Mouse (Mus musculus): ENCODE measurements around the gene Syne1.

Syne1 gene

DNA sequence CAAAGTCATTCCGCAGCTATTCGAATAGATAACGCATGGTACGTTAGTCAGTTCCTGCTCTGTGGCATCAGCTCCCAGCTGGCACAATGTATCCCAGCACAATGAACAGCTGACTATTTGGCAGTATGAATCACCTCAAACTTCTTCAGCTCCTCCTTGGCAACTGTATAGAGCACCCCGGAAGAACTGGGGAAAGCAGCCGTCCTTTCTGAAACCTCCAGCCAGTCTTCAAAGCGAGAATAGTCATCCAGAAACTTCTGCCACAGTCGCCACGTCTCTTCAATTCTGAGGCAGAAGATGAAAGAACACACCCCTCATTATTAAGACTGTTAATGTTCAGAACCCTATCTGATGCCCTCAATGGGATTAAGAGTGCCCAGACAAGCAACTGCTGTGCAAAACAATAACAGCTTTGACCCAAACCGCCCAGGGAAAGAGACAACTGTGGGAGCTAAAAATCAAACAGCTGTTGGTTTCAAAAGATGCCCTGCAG lies 495.0 kb downstream of the Syne1 start:
- DNase-seq: no peak

DNA sequence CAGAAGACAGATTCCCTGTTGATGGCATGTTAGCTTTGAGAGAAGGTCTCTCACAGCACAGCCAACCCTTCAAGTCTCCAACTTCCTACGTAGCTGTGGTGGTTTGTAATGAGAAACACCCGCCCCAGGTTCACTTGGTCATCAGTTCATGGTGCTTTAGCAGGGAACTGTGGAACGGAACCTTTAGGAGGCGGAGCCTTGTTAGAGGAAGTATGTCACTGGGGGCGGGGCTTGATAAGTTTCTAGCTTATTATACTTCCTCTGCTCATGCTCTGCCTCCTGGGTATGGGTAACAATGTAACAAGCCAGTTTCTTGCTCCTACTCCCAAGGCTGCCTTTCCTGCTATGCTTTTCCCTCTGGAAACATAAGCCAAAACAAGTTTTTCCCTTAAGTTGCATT lies 505.6 kb downstream of the Syne1 start:
- no peak for DNase-seq

DNA sequence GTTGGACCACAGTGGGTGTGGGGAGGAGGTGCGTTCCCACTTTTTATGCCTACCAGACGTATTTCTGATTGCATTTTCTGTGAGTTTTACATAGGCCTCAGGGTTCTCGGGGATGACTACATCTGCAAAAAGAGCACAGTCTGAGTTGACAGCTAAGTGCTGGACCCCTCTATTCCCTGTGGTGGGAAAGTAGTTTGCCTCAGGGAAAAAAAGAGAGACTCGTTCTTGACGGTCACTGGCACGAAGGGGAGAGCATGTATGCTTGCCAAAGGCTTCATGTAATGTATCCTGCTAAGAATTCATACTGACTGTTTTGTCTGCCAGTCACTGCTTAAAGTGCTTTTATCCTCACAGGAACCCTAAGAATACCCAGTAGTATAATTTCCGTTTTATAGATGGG lies 506.1 kb downstream of the Syne1 start:
- no peak for DNase-seq

GRCm38 (mm10) chr10:5044481-5044880 lies 506.8 kb downstream of the Syne1 start:
- DNase-seq: no peak

DNA sequence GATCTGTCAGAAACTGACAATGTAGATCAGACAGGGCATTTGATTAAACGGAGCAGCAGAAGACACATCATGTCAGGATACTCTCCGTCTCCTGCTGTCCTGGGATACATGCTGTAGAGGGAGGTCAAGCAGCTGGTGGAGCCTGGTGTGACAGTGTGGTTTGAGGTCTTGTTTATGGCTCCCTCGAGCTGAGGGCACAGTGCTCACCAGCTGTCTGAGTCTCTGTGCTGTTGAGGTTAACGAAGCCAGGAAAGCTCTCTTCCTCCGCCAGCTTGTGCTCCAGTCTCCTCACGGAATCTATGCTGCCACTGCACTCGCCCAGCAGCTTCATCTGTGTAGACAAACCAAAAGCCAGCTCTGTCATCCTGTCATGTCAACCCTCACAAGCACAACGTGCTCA lies 510.0 kb downstream of the Syne1 start:
- no peak for DNase-seq

DNA sequence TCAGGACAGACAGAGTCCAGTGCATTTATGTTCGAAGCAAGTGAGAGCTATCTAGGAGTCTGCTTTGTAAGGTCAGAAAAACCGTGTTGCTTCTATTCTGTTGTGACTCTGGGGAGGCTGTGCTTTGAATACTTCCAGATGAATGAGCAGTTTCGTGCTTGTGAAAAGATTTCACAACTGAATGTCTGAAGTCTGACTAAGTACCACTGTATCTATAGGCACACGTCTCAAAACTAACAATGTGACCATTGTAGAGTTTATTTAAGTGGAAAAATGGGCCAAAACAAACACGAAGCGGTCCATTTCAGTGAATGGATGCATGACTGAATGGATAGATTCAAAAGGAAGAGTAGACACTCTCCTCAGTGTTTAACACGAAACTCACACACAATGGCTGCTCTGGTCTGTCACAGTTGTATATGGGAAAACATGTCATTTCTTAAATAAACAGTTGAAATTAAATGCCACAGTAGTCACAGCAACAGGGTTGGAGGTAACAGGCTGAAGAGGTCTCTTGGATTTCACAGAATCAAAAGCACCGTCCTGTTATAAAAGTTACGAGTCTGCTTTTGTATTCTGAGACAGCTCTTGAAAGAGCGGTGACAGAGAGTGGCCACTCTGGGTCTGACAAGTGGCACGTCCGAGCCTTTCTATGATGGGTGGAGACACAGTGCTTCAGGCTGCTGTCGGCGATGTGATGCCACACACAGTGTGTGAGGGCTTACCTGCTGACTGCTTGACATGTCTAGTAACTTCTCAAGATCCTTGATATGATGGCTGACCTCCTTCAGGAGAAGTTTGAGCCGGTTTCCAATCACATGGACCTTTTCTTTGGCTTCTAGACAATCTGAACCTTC lies 518.9 kb downstream of the Syne1 start:
- DNase-seq: no peak

DNA sequence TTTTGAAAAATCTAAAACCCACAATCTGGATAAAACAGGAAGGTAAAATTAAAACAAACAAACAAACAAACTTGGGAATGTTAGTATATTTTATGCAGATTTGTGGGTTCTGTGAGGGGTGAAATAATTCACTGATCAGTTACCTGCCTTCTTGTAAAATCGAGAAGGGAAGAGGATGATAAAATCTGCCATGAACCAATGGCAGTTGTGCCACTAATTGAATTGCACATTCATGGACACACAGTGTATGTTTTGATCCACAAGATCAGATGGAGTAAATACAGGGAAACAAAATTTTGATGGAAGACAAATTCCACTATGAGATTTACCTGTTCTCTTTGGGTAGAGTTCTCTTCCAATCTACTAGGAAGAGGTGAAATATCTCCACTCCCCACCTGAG lies 521.4 kb downstream of the Syne1 start:
- no peak for DNase-seq

DNA sequence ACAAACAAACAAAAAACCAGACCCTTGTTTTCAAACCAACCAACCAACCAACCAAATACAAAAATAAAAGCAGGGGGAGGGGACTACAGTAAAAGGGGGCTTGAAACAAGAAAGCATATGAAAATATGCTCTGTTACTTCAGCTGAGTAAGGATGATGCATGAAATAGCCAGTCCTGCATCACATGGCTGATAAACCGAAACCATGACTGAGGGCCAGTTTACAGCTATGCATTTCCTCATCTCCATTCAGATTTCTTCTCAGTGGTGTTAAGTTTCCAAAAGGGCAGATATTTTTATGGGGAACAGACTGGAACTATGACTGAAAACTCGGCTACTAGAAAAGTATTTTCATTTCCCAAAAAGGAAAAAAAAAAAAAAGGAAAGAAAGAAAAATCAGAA lies 522.1 kb downstream of the Syne1 start:
- DNase-seq: no peak

DNA sequence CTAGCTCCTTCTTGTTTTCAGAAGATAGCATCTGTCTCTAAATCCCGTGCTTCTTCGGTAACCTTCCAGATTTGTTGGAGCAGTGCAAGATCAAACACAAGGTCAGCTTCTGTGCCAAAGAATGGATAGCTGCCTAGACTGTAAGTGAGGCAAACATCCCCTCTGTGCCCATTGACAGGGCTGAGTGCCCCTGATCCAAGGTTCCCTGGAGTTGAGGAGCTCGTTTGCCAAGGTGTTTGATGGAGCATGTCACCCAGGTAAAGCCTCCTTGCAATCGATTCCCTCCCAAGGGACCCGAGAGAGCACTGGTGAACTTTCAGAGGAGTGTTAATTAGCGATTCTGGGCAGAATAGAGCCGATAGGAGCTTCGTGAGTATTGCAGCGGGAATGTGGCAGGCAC lies 523.0 kb downstream of the Syne1 start:
- no peak for DNase-seq

GRCm38 (mm10) chr10:5027208-5027607 lies 524.1 kb downstream of the Syne1 start:
- no peak for DNase-seq

GRCm38 (mm10) chr10:5025906-5026305 lies 525.4 kb downstream of the Syne1 start:
- DNase-seq: no peak

- no peak for DNase-seq
These were observed 534.1 kb downstream of the Syne1 start for GRCm38 (mm10) chr10:5017148-5017547.

GRCm38 (mm10) chr10:5014976-5015375 lies 536.3 kb downstream of the Syne1 start:
- DNase-seq: no peak

- DNase-seq: no peak
These were observed 539.3 kb downstream of the Syne1 start for GRCm38 (mm10) chr10:5012004-5012403.

GRCm38 (mm10) chr10:5008795-5009366 lies 542.4 kb downstream of the Syne1 start:
- DNase-seq: no peak

- no peak for DNase-seq
These were observed 554.7 kb downstream of the Syne1 start for GRCm38 (mm10) chr10:4996592-4996991.

GRCm38 (mm10) chr10:4993802-4994201 lies 557.5 kb downstream of the Syne1 start:
- no peak for DNase-seq

- no peak for DNase-seq
These were observed 567.4 kb downstream of the Syne1 start for GRCm38 (mm10) chr10:4983919-4984318.

DNA sequence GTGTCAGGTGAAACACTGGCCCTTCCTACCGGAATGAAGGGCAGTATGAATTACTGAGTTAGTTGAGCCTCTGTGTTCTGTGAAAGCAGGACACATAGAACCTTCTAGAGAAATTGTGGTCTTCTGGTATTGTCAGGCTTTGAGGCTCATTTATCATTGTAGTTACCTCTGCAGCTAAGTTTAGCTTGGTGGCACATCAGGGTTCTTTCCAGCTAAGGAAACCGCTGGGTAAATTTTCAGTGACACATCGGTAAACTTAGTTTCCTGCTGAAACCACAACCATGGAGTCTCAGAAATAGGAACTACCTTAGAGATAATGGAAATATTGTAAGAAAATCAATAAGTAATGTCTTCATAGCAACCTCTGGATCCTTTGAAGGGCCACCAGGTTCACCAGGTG lies 573.9 kb downstream of the Syne1 start:
- no peak for DNase-seq

- no peak for DNase-seq
These were observed 574.7 kb downstream of the Syne1 start for GRCm38 (mm10) chr10:4976557-4976956.

- no peak for DNase-seq
These were observed 577.0 kb downstream of the Syne1 start for GRCm38 (mm10) chr10:4974246-4974645.

- no peak for DNase-seq
These were observed 579.3 kb downstream of the Syne1 start for GRCm38 (mm10) chr10:4972026-4972425.

DNA sequence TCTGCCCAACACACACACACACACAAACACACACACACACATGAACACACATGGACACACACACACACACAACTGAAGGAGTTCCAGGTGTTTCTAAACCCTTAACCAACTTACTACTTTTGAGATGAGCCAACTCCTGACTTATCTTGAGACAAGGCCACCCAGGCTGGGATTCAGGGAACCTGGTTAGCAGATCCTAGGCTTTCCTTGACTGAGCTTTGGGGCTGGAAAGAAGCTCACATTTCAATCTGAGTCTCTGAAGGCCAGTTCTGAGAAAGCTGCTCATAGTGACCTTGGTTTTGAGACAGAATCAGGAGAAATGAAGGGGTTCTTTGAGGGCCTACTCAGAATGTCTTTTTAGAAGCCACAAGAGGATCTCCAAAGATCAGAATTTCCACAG lies 579.7 kb downstream of the Syne1 start:
- DNase-seq: no peak

DNA sequence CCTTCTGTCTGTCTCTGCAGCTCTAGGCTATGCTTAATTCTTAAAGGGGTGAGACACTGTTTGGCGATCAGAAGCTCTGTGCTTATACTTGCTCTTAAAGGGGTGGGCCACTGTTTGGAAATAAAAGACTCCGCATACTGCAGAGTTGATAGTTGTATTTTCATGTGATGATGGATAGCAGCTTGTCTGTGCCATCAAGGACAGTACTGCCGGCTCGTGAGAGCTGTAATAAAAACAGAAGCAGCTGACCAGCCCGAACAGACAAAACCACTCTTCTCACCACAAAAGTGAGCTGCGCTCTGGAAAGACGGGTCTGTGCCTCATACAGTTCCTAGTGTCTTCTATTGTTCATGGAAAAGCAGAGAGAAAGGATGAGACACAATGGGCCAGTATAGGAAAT lies 580.1 kb downstream of the Syne1 start:
- no peak for DNase-seq
